Mouse (Mus musculus) lung, postnatal 25 days (tissue): Measurements from ENCODE around the gene Ctrc.

ENCODE experiments used
- DNase-seq: peaks from one replicate; pipeline ENCODE4 v3.0.0; 2022; ENCODE audit warnings: low spot score

Ctrc gene

DNA sequence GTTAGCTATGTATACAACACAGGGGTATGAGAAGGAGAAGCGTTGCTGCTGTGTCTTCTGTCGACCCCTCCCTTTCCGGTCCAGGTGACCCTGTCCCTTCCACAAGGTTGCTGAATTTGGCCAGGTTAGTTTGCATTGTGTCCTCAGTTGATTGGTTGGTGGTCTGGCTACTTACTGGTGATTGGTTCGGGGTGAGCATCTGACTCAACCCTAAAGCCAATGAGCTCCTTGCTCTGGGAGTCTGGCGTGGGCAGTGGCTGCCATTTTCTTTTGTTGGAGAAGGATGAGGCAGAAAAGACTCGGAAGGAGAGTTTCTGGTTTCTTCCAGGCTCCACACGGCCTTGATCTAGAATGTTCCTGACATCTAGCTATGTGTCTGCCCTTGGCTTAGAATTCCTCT is 26.8 kb downstream of the Ctrc start:
- DNase-seq = no peak

- no peak for DNase-seq
Observed at GRCm38 (mm10) chr4:141818861-141819260, 27.3 kb downstream of the Ctrc start.

GRCm38 (mm10) chr4:141817706-141818105 is 28.5 kb downstream of the Ctrc start:
- DNase-seq = no peak

DNA sequence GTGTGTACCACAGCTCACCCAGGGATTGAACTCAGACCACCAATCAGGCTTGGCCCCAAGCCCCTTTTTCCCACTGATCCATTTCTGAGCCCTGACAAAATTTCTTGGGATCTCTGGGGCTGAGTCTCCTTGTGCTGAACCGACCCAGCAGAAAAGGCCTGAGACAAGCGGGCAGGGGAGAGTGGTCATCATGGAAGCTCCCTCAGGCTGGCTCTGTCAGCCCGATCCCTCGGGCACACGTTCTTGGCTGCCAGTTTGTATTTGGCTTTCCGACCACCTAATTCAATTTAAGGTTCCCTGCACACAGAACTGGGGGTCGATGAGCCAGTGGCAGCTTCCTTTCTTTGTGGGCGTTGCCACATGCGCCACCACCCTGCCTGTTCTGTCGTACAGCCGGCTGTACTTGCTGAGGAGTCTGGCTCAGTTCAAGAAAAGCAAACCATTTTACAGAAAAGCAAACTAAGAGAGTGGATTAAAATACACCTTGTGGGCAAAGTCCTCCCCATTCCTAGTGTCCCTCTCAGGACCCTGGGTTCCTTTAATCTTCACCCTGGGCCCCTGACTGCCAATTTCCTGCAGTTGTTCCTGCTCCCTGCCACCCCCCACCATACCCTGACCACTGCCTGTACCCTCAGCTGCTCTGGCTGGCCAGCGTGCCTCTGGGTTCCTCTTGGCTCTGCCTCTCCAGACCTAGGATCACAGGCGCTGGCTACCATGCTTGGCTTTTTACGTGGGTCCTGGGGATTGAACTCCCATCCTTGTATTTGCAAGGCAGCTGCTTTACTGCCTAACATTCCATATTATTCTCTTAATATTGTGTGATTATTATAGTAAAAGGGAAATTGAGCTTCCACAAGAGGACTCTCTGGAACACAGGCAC is 29.1 kb downstream of the Ctrc start:
- no peak for DNase-seq

- DNase-seq = no peak
Observed at GRCm38 (mm10) chr4:141816267-141816666, 29.9 kb downstream of the Ctrc start.

DNA sequence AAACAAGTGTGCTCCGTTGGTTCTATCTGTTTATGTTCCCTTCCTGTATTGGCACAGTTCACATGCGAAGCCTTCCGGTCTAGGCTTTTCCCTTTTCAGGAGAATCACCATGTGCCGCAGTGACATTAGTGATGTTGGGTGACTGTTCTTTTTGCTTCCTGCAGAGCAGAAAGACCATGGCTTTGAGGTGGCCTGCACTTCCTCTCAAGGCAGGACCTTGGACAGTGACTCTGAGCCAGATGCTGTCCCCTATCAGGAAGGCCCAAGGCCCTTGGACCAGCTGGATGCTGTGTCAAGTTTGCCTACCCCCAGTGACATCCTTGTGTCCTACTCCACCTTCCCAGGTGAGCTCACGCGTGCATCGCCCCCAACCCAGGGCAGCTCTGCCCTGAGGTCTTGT is 34.8 kb downstream of the Ctrc start:
- no peak for DNase-seq

DNA sequence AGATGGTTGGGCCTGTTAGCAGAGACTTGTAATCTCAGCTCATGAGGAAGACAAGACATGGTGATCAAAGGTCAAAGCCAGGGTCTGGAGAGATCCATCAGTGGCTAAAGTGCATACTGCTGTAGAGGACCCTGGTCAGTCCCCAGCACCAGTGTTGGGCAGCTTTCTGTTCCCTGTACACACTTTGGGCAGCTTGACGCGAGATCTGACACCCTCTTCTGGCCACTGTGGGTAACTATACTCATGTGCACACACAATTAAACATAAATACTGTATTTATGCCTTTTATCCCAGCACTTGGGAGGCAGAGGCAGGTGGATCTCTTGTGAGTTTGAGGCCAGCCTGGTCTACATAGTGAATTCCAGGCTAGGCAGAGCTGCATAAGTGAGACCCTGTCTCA is 35.2 kb downstream of the Ctrc start:
- no peak for DNase-seq

- DNase-seq = no peak
Observed at GRCm38 (mm10) chr4:141809850-141810464, 36.2 kb downstream of the Ctrc start.

- no peak for DNase-seq
Observed at GRCm38 (mm10) chr4:141805886-141806285, 40.3 kb downstream of the Ctrc start.

- DNase-seq = no peak
Observed at GRCm38 (mm10) chr4:141804105-141804504, 42.1 kb downstream of the Ctrc start.

GRCm38 (mm10) chr4:141797545-141797944 is 48.6 kb downstream of the Ctrc start:
- DNase-seq = no peak

- DNase-seq = no peak
Observed at GRCm38 (mm10) chr4:141796954-141797353, 49.2 kb downstream of the Ctrc start.

GRCm38 (mm10) chr4:141796356-141796755 is 49.8 kb downstream of the Ctrc start:
- no peak for DNase-seq

- DNase-seq = no peak
Observed at GRCm38 (mm10) chr4:141794152-141794535, 52.0 kb downstream of the Ctrc start.

- peak; percentile 98 for DNase-seq
Observed at GRCm38 (mm10) chr4:141793282-141794151, 52.6 kb downstream of the Ctrc start, which contains the start of gene Casp9. Gene Casp9 (plus strand): TSS chr4:141793612.

GRCm38 (mm10) chr4:141792554-141793281 is 53.4 kb downstream of the Ctrc start:
- no peak for DNase-seq

- no peak for DNase-seq
Observed at GRCm38 (mm10) chr4:141791951-141792350, 54.2 kb downstream of the Ctrc start.

DNA sequence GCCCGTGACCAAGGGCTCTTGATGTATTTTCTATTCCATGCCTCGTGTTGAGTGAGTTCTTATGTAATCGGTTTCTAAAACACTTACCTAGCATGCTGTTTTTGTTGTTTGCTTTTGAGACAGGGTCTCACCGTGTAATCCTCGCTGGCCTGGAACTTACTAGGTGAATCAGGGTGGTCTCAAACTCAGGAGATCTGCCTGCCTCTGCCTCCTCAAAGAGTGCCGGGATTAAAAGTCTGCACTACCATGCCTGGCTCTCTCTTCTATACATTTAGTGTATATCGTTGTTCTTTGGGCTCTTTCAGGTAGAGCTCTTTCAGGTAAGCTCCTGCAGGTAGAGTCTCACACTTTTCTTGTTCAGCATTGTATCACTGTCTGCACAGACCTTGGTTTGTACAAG is 54.7 kb downstream of the Ctrc start:
- no peak for DNase-seq

GRCm38 (mm10) chr4:141790524-141790990 is 55.6 kb downstream of the Ctrc start, which contains the start of gene Dnajc16:
Gene Dnajc16 (minus strand): TSS chr4:141790931.
- peak; percentile 98 for DNase-seq

DNA sequence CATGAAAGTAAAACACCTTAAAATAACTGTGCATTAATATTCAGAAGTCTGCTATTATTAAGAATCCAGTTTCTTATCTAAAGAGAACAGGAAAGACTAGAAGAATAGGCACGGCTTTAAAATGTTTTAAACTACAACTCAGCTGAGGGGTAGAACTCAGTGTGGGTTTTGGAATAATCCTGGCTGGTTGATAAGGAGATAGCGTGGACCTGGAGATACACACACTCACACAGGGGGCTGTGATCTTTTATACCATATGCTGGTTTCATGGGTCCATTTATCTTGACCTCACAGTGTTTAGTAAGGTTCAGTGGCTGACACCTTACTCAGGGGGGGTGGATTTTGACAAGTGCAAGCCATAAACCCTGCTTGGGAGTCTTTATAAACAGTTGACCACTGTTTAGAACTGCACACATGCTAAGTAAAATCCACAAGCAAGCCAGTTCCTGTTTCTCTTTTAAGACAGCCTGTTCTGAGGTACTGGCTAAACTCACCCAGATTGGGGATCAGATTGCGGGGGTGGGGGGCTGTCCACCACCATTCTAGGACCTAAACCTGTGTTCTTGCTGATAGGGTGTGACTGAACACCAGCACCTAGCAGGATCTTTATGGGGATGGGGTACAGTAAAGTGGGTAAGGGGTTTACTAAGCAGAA is 56.5 kb downstream of the Ctrc start:
- no peak for DNase-seq

DNA sequence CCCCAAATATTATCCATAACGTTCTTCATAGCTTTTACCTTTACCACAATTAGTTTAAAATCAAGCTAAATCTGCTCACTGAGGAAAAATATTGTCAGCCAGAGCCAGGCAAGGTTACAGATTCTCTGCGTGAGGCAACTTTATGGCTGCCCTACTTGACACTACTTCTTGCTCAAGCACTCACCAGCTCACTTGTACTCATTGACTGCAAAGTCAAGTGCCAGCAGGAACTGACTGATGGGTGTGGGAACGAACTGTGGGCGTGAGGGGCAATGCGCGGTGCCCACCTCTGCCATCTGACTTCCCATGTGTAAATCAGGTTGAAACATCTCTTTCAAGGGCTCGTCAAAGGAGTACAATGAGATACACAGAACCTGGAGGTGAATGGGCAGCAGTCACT is 58.7 kb downstream of the Ctrc start:
- DNase-seq = peak; percentile 67
